Mouse (Mus musculus) heart, adult 2 months (tissue): ENCODE measurements around the gene Slc2a5.

Experiments used
- CTCF ChIP-seq: fragments of 200-600 bp; IDR thresholded peaks from 2 replicates; pipeline ENCODE4 v1.8.1; 2022; ENCODE audit warnings: antibody characterized with exemption, mild to moderate bottlenecking, moderate library complexity
- EP300 ChIP-seq: fragments of 200-500 bp; IDR thresholded peaks from 2 replicates; pipeline ENCODE4 v1.6.1; 2011; ENCODE audit warnings: low read depth, low read length, control low read depth; ENCODE audit not compliant: insufficient read depth
- POLR2A ChIP-seq: fragments of 200-500 bp; IDR thresholded peaks from 2 replicates; pipeline ENCODE4 v1.6.1; 2011; ENCODE audit warnings: mild to moderate bottlenecking, low read depth, low read length, control low read depth; ENCODE audit not compliant: insufficient read depth

DNA sequence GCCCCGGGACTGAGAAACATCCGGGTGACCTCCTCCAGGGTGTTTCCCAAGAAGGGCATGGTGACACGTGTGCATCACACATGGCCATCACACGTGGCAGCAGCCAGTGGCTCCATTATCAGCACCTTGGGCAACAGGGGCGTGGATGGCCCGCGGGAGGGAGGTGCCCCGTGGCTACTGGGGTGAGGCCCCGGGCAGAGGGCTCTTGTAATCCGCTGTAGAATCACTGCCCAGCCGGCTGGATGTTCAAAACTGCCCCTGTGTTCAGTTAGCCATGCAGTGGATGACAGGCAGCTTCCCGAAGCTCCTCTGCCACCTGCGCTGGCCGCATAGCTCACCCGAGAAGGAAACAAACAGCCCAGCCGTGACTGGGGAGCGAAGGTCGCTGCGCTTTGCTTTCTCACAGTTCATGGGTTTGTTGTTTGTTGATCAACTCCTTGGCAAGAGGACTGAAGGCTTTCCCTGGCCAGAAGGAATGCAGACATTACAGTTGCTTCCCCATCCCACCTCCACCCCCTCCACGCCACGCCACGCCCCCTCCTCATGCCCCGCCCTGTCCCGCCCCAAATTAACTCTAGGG is 13.7 kb downstream of the Slc2a5 start:
- TF ChIP-seq CTCF (no peak), POLR2A (no peak), EP300 (0 out of 2 replicates have a peak, but pooled peaks have one; percentile 41)
